Mouse (Mus musculus) induced T-regulatory cell, adult 2 months (primary cell): Measurements from ENCODE around the gene Chrnb4.

ENCODE experiments used
- DNase-seq: peaks from one replicate; pipeline ENCODE4 v3.0.0-alpha.2; 2012; ENCODE audit warnings: low read depth

Gene Chrnb4

GRCm38 (mm10) chr9:55023326-55023725 is 25.3 kb downstream of the Chrnb4 start:
- no peak for DNase-seq

- no peak for DNase-seq
These were observed 31.7 kb downstream of the Chrnb4 start for GRCm38 (mm10) chr9:55016926-55017325.

DNA sequence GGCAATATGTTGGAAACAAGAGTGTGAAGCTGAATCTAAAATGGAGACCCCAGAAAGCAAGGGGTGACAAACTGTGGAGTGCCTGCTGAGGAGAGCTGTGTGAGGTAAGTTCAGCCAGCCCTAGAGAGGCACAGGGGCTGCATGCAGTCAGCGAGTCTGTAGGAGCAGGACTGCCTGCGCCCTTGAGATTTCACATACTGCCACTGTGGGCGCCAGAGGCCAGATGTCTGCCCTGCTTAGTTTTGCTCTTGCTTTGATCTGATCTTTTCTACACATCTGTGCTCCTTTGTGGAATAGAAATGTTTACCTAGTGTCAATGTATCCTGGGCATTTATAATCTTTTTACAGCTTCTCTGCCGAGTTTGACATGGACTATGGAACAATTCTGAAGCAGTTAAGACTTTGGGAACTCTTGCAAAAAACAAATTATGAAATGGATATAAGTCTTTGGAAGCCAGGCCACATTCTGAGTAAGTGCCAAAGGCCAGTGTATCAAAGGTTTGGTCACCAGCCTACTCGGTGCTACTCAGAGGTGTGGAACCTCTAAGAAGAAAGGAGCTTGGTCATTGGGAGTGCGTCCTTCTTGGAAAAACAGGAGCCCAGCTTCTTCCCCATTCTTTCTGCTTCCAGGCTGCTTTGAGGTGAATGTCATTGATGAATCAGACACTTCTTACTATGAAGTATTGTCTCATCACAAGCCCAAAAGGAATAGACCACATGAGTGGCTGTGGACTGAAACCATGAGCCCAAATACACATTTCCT is 37.8 kb downstream of the Chrnb4 start:
- DNase-seq: no peak

GRCm38 (mm10) chr9:55009692-55010091 is 38.9 kb downstream of the Chrnb4 start:
- no peak for DNase-seq

DNA sequence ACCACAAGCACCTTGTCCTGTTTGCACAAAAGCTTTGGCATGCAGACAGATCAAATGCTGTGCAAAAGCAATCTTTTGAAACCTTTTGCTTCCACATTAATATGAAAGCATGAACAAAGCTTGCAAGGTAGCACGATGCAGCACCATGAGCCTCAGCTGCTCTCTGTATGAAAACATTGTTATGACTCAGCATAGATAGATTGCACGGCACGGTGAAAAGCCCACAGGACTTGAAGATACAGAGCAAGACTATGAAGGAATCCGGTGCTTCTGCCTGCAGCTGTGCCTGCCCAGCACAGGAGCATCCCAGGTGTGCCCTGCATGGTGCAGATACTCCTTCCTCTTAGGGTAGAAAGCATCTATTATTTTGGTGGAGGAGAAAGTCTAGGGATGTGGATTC is 45.0 kb downstream of the Chrnb4 start:
- no peak for DNase-seq

DNA sequence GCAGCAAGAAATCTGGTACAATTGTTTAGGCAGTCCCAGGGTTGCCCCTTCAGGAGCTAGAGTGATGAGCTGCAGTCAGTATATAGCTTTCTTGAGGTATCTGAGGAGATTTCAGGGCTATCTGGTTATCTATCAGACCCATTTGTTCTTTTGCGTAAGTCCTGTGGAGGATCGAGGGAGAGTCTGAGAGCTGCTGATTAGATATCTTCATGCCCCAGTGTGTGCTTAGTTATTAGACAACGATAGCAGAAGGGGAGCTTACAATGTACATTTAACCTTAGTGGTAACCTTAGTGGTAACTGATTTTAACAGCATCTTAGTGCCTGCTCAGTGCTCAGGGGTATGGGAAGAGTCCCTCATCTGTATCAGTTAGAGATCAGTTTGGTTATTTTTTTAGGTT is 52.9 kb downstream of the Chrnb4 start:
- DNase-seq: no peak

GRCm38 (mm10) chr9:54994381-54994780 is 54.2 kb downstream of the Chrnb4 start:
- DNase-seq: no peak

DNA sequence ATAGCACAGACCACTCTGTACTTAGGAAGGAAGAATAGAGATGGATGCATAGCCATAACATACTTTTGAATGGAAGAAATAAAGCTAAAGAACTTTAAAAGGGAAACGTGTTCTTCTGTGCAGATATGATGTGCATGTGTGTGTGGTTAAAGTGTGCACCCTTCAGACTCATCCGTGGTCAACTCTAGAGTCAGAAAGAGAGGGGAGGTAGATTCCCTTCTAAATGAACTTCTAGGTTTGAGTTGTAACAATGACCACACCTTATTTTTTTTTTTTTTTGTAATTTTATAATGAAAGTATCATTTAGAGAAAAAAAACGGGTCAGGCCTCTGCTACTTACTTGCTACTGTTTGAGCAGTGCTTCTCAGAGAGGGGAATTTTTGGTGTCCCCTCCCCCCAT is 58.2 kb downstream of the Chrnb4 start:
- DNase-seq: peak; percentile 17

GRCm38 (mm10) chr9:54982401-54982800 is 66.2 kb downstream of the Chrnb4 start:
- no peak for DNase-seq

DNA sequence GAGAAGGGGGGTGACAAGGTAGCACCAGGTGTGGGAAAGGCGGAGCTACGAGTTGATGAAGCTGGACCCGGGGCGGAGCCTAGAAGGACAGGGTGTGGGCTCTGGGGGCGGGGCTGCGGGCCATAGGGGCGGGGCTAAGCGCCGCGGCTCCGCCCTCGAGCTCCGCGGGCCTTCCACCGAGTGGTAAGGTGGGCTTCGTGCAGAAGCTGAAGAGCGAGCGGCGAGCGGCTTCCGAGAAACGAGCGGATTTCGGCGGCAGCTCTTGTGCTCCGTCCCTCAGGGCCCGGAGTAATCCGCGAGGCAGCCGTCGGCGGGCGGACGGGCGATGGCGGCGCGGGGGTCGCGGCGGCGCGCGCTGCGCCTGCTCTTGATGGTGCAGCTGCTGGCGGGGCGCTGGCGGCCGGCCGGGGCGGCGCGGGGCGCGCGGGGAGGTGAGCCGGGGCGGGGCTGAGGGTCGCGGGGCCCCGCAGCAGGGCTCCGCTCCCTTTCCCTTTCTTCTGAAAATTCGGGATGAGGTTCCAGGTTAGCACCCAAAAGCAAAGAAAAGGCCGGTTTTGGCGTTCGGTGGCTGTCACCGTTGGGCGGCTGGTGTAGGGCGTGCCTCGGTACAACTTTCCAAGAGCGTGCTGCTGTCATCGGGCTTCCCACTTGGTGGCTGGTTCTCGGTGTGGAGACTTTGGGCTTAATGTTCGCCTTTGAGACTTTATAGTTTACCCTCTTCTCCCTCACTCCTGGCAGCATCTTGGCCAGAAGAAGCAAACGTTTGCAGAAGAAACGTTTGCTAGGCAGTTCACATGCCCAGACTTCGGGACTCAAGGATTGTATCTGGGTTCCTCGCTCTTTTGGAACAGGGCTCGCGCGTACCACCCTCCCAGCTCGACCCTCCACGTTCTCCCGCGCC is 67.0 kb downstream of the Chrnb4 start:
- DNase-seq: peak; percentile 68

DNA sequence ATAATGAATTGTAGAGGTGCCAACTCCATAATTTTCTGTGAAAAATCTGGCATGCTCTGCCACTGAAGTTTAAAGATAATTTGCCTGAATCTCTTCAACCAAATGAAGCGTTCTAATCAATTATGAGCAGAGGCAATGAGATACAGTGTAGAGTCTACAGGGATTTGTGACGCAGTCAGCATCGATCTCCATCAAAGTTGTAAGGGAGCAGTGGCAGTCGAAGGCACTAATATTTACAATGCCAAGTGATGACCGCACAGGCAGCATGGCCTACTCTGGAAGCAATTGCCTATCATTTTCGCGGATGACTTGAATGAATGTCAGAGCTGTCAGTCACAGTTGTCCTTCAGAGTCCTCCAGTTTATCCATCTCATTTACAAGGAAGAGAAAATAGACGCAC is 67.9 kb downstream of the Chrnb4 start, which contains the start of gene Chrna5:
Chrna5 (plus strand) TSS at position 207 of the 400 bp plus-strand sequence.
- no peak for DNase-seq
